Mouse (Mus musculus) left cerebral cortex, adult 11 months (tissue): Measurements from ENCODE around the gene Nipsnap3b.

Experiments
- DNase-seq: peaks from one replicate; pipeline ENCODE4 v3.0.0; 2022; ENCODE audit warnings: low spot score

Gene Nipsnap3b

DNA sequence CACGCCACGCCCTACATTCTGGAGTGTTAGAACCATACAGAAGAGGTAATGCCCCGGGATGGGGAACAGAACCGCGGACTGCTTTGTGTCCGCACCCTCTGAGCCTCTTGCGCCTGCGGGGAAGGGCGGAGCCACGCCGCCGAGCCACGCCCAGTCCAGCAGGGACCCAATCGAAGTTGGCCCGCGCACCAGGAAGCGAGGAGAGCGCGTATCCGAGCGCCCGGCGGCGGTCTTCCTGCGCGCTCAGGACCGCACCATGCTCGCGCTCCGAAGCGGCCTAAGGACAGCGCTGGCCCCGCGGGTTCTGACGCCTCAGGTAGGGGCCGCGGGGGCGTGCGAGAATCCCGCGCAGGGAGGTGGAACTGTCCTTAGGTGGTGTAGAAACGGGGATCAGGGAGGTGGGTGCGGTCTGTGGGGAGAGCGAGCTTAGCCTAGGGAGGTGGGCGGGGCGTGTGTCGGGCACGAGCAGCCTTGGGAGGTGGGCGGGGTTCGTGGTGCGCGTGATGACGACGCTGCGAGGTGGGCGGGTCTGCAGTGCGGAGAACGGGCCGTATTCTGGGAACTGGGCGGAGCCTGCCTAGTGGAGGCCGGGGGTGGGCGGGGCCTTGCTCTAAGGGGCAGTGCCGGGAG lies at the start of gene Nipsnap3b:
Nipsnap3b (plus strand) TSS at position 149 of the 630 bp plus-strand sequence.
- DNase-seq: peak; percentile 96

DNA sequence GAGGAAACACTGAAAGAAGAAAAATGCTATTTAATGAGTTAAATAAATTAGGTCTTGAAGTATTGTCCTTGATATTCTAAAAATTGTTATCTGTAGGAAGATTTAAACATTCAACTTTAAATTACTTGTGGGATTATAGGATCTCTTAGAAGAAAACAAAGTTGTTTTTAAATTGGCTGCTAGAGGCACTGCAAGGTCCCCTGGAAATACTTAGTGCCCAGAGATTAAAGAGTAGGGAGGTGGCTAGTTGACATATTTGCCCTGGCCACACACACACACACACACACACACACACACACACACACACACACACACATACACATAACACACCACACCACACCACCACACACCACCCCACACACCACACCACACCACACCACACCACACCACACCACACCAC lies 47.4 kb upstream of the Nipsnap3b start, which contains the start of gene Olfr270:
Olfr270 (plus strand) TSS at position 301 of the 400 bp plus-strand sequence.
- no peak for DNase-seq

DNA sequence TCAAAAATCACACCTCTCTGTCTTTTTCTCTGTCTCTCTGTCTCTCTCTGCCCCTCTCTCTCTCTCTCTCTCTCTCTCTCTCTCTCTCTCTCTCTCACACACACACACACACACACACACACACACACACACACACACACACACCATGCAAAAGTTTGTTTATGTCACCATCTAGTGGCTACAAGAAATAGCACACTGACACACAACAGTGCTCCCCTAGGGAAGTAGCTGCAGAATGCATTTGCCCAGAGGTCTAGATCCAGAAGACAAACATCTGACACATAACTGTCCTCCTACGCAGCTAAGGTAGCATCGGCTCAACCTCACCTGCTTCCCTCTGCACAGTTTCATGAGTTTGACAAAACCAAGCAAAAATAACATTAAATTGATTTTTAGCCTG lies 26.5 kb upstream of the Nipsnap3b start:
- peak; percentile 16 for DNase-seq

DNA sequence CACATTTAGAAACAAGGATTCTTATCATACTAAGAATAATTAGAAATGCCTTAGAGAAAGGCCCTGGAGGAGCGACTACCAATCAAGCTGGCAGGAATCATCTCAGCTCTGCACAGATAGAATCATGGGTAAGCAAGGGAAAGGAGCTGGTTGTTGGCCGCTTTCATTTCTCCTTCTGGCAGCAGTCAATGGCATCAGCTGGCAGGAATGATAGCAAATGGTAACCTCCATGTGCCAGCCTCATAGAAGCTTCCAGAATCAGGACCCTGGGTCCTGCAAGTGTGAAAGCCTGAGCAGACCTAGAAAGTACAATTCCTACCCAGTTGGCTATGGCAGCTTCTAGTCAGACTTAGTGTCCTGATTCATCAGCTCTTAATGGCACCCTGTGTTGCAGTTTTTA lies 25.4 kb upstream of the Nipsnap3b start:
- no peak for DNase-seq

DNA sequence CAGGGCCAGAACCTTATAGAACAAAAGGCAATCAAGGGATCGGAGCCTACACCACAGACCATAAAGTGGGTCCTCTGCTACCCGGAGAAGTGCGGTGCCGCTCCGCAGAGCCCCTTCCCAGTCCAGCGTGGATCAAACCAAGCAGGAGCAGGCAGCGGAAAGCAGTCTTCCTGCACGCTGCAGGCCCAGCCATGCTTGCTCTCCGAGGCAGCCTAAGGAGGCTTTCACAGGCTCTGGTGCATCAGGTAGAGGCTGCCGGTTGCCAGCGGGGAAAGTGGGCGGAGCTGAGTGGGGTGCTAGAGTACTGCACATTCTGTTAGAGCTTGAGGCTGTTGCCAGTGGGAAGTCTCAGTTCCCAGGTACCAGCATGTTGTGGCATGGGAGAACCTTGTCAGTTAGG lies 22.4 kb upstream of the Nipsnap3b start, which contains the start of gene Nipsnap3a:
Nipsnap3a (plus strand) TSS at position 25 of the 400 bp plus-strand sequence.
- DNase-seq: no peak

DNA sequence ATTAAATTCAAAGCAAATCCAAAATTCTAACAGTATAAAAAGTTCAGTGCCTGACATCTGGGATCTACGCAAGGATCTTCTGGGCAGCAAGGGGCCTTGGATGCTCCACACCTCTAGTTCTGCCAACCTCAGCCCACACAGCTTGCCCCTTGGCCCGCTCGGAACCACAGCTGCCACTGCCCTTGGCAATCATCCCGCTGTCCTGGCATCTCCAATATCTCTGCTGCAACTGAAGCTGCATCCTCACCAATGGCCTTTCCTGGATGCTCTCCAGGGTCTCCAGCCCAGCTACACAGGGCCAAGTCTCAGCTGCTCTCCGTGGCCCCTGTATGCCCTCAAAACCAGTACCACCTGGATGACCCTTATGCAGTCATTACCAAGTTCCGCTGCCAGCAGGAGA lies 12.2 kb upstream of the Nipsnap3b start:
- no peak for DNase-seq

DNA sequence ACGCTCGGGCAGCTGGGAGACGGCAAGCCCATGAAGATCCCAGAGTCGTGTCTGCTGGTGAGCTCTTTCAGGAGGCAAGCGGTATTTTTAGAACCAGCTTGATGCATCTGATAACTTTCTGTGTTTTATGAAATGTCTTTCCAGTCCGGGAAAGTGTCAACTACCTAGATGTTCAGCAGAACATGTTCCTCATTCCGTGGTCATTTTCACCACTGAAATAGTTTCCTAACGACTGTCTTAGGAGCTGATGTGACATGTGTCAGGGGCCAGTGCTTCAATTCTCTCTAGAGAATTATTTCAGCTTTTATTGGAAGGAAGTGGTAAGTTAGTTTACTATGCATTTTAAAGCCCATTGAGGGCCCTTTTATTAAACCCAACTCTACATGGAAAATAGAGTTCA lies 11.5 kb upstream of the Nipsnap3b start:
- DNase-seq: no peak

DNA sequence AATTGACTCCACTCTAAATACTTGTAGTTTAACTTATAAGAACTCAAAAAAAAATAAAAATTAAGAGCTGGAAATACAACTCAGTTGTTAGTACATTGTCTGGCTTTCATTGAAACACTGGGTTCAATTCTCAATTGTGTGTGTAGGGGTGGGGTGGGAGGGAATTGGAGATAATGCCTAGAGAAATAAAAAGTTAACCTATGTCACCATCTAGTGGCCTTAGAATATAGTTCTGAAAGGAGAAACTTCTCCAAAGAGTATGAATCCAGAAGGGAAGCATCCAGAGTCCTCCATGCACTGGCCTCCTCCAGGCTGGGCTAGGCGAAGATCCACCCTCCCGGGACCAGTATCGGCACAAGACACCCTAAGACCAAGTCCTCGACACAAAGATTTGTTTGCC lies 2.5 kb upstream of the Nipsnap3b start:
- DNase-seq: no peak

DNA sequence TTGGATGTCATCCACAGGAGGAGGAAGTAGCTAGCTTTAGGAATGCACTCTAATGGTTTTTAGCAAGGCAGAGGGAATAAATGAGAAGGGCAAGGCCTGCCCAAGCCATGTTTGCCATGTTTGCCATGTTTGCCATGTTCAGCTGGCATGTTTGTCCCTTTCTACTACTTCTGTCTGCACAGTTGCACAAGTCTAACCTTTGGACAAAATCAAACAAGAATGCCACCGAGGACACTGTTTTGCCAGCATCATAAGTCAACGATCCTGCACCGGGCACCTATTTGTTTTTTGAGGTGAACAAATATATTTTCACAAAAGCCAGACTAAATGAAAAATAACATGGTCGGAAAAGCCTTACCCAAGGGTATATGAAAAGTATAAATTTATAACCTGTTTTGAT lies 1.8 kb upstream of the Nipsnap3b start:
- DNase-seq: no peak

DNA sequence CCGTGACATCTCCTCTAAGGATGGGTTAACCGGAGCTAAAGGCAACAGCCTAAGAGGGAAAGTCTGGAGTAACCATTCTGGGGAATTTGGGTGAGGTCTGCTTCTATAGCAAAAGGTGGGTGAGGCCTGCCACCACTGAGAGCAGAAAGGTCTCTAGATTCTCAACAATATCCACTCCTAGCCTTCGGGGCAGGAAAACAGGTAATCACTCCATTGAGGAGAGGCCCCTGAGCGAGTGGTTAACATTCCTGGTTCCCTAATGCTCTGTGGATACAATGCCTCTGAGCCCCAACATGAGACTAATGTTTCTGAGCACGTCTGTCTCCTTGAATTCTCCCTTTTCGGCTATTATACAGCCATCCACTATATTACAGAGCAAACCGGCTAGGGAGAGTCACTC lies 2.7 kb downstream of the Nipsnap3b start:
- DNase-seq: no peak

DNA sequence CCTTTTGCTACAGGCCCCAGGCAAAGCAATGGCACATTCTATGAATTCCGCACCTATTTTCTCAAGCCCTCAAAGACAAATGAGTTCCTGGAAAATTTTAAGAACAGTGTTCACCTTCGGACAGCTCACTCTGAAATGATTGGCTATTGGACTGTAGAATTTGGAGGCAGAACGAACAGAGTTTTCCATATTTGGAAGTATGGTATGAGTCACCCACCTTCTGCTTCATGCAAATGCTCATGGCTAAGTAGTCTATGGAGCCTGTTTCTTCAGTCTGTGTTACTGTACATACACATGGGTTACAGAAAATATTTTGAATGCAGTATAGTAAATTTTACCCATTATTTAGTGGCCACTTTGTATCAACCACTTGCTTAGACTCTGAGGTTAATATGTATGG lies 3.3 kb downstream of the Nipsnap3b start:
- no peak for DNase-seq

DNA sequence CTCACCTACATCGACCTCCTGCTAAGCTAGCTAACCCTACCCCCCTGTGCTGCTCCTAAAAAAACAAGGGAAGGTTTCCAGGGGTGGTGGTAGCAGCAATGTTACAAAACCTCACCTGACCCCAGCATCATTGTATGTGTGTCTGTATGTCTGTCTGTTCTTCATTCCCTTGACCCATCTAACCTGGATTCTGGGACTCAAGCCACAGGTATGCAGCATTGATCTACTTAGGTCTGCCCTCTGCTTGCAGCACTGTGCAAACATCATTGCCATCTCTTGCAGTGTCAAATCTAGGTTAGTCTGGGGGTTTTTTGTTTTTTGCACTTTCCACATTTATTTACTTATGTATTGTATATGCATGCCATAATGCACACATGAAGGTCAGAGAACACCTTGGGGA lies 6.7 kb downstream of the Nipsnap3b start:
- DNase-seq: no peak

DNA sequence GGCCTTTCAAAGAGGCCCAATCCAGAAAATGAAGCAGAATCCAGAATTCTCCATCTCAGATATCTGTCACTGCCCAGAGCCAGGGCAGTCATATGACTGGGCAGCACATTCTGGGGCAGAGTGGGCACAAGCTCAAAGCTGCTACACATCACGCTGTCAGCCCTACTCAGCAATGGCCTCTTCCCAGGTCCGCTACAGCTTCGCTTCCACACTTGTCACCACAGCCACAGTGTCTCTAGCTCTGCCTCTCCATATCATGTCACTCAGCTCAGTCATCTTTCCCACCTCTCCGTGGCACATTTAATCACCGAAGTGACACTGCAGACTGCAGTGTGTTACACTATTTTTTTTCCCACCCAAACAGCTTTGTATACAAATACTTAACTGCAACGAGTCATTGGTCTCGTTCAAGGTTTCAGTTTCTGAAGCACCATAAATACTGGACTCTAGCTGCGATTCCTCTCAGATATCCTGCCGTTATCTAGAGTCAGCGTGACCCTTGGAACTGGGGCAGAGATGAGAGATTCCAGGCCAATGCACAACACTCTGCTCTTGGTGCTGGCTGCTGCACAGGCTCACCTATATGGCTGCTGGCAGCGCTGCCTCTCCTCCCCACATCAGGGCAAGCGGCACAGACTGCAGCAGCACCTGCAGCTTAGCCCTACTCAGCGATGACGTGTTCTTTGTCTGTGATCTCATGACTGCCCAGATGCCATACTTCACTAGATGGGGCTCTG lies 11.7 kb downstream of the Nipsnap3b start:
- DNase-seq: no peak

DNA sequence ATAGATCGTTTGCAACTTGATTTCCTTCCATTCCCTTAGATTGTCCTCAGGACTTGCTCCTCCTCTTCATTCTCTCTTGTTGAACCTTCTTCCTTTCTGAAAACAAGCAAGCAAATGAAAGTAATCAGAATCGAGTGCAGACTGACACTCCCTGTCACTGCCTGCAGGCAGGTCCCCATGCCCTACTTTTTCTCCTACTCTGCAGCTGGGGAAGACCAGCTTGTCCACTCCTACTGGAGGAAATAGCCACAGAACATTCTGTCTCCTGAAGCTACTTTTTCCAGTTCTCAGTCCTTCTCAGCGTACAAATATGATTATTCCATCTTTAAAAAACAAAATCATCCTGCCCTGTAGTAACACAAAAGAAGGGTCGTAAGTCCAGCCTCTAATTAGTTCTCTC lies 12.7 kb downstream of the Nipsnap3b start:
- no peak for DNase-seq

DNA sequence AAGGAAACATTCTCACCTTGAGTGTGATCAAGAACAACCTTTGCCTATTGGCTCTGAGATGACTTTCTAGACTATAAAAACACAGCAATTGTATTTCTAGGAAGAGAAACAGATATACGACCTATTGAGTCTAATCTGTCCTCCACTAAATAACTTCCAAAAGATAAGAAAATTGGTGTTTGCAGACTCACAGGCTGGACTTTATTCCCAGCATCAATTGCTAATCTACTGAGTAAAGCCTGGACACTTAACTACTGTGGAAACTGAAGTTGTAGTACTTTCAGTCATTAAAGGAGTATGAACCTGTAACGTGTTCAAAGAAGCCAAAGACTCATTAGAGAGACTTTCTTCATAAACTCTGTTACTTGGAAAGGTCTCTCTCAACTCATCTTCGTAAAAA lies 16.1 kb downstream of the Nipsnap3b start:
- DNase-seq: no peak

DNA sequence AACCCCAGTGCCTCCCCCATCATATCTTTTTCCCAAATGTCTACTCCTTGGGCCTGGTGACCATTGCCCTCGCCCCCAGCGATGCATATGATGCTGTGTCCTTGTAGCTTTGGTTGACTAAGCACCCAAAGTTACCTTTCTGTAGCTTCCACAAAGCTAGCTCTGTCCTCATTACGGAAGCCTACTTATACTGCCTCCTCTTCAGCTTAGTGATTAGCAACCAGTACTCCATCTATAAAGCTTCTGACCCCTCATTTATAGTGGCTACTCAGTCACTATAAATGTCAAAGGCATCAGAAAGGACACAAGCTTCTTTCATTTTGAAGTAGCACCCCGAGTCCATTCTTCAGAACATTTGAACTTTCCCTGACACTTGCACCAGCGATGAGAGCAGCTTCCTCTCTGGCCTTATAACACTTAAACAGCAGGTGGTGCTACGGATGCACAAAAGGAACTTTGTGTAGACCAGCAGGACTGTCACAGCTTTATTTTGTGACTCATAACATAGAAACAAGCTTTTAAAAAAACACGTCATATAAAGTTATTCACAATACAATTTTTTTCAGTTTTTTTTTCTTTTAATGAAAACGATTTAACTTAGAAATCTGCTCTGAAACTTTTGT lies 18.8 kb downstream of the Nipsnap3b start:
- DNase-seq: no peak

DNA sequence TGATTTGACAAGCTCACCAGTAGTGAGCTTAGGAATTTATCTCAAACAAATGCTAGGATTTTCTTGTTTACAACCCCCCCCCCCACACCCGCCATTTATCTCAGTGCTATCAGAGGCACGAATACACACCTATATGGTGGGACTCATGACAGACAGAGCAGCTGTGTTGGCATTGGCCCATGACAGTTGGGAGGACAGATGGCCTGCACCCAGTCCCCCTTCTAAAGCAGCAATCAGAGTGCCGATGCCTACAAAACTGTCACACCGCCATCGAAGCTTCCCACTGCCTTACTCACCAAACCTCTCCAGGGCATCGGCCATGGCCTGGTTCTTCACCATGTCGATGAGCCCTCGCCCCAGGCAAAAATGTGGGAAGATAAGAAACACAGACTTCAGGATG lies 32.1 kb downstream of the Nipsnap3b start:
- DNase-seq: no peak

DNA sequence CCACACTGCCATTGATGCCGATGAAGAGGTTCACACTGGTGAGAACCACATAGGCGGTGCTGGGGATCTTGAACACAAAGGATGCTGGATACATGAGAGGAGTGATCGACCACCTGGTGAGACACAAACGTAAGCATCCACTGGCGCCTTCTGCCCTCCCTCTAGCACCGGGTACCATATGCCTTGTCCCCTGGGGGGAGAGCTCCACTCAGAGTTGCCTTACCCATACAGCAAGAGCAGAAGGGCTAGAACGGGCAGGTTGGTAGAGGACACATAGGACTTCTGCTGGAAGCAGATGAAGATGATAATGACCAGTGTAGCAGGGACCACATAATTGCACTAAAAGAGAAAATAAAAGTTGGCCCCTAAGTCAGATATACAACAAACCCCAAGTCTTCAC lies 34.1 kb downstream of the Nipsnap3b start:
- no peak for DNase-seq

DNA sequence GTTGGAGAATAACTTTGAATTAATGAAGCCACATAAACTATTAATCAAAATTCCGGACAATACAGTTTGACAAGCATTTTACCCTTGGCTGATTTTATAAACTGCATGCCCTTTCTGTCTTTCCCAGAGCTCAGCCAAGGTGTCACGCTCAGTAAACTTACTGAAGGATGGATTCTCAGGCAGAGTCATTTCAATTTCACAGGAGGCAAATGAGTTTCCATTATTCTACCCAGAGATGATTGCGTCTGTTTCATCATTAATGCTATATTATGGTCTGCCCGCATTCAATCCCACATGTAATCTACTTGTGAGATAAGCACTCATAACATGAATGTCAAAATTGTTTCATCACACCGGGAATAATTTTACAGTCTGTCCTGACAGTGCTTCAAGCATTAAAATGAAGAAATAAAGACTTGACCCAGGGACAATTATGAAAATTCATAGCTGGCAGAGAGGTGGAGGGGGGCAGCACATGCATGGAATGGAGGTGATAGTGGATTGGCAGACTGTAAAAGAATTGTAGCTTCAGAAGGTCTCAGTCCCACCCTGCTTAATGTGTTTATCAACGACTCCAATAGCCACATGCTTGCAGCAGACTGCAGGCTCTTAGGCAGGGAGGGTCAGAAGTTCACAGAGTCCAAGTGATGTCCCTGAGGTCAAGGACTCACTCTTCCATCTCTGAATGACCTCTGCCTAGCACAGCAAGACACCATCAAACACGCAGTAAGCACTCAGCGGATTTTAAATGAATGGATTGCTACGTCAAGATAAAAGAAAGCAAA lies 34.8 kb downstream of the Nipsnap3b start:
- DNase-seq: no peak

DNA sequence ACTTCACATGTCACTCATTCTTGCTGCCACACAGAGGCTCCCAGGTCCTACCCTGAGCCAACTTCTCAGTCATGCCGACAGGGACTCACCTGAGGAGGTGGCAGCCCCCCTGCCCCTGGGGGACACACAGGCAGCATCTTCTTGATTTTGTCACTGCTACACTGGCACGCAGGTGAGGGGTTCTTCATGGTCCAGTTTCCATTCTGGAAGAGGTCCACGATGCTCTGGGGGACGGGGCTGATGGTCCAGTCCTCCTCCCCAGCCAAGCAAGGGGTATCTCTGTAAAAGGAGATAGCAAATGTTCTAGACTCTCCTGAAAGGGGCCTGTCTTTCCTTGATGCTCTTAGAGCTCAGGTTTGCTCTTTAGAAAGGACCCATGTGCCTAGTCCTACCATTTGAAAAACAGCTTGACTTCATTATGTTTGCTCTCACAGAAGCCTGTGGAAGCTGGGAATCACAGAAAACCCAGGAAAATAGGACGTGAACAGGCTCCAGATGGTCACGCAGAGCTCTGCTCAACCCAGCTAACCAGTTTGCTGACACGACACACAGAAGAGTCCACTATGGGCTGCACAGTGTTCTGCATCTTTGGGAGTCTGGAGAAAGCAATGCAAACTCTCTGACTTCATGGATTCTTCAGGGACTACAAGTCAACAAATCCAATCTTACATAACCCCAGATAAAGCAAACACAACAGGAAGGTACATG lies 50.8 kb downstream of the Nipsnap3b start:
- DNase-seq: no peak
